Mouse (Mus musculus) cerebellum, adult 11 months (tissue): ENCODE results near the gene Cdhr5.
A peak's percentile ranks its signal among the peaks of the same experiment; 100 is the strongest.

Source experiments
- DNase-seq: peaks from one replicate; pipeline ENCODE4 v3.0.0; 2022

Gene Cdhr5

DNA sequence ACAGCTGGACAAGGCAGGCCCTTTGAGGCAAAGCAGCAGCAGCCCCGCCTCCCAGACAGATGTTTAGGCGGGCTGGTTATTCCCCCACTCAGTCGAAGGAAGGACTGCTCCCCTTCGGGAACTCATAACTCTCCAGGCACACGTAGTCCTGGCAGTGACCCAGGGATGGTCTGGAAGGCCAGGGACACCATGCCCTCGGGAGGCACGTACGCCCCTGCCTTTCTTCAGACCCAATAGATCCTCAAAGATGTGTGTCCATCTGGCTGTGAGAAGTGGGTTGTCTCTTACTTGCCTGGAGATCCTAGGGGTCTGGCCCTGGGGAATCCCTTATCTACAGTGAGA lies 54.5 kb downstream of the Cdhr5 start:
- no peak for DNase-seq

DNA sequence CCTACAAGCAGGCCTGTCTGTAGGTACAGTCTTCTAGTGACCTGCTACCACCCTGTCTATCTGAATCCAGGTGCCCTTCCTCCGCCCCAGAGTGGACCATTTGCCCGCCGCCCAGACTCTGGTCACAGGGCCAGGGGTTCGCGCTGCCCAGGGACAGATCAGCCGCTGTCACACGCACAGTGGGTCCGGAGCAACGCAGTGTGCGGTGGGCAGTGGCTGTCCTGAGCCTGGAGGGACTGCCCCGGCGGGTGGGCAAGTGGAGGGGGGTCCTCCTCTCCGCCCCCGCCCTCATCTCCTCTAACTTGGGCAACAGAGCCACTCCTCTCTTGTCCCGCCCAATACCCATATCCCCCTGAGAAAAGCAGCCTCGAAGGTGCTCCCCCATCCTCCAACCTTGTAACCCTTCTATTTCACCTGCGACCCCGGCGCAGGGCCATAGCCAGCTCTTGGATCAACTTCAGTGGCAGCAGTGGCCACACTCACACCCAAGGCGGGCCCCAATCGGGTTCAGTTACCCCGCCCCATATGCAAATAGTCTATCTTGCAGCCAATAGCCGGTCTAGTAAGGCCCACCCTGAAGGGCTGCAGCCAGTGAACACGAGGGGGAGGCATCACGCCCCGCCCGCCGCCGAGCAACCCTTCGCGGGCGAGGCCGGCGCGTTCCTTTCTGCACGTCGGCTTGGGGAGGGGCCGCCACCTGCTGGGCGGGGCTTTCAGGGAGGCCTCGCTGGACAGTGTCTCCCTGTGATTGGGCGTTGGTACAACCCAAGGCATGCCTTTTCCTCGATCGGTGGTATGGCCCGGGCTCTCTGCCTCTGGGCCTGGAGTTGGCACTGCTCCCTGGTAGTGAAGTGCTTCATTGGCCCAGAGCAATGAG lies 55.1 kb downstream of the Cdhr5 start:
- peak; percentile 88 for DNase-seq

DNA sequence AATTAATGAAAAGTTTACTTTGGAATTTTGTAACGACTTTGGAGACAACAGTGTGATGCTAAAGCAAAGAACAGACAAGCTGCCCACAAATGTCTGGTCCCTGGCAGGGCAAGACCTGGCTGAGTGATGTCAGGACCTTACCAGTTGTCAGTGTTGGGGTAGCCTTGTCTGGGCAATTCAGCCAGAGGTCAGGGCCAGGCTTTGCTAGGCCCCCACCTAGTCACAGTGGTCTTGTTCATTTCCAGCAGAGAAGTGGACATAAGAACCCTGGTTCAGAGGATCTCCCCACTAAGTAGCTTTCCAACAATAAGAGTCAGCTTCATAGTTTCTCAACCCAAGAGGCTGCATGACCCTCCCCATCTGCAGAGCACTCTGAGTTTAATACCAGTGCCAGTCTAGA lies 56.2 kb downstream of the Cdhr5 start:
- no peak for DNase-seq

DNA sequence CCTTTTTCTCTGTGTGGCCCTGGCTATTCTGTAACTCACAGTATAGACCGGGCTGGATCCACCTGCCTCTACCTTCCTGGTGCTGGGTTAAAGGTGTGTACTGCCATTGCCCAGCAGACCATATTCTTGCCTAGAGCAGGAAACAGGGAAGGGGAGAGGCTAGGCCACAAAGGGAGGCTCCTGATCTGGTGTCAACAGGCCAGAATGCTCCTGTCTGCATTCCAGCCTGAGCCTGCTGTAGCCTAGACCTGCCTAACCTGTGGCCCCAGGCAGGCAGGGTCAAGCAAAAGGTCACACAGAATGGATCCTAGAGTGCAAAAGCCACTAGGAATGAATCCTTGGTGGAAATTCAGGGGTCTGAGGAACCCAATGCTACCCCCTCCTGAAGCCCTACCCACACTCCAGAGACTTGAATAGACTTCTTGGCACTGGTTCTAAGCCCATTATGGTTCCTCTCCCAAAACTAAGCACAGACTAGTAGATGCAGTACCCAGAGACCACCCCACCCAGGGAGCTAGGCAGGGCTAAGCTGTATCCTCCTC lies 57.0 kb downstream of the Cdhr5 start:
- DNase-seq: no peak
